Mouse (Mus musculus): ENCODE data around the gene Atp6v1g3. TPM values are rescaled to one million over a fixed set of nuclear protein-coding genes. Genes with fewer than 3 reads are reported as not detected.

Atp6v1g3 gene
- polyA plus RNA-seq, 1 experiment: not detected

DNA sequence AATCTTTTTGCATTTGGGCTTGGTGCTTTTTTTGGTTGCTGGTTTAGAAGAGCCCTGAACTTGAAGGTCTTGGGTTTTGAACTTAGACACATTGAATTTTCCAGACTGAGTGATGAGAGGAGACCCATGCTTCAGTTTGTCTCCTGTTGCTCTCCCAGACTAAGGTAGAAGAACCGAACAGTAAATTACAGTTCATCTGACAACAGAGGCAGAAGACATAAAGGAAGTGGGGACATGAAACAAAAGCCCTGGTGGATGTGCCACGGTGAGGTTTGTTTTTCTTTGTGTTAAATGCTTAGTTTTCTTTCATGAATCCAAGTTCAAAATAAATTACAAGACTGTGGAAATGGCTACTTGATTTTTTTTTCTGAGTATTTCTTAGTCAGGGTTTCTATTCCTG lies 22.6 kb upstream of the Atp6v1g3 start:
- Histone ChIP-seq H3K9me3 (peaks cover 5% of the 10 kb centered on the region), H3K36me3 (replicated peaks; ENCODE audit: low read length) (no peaks in the 10 kb centered on the region), H3K4me1 (no peaks in the 10 kb centered on the region), H3K4me3 (replicated peaks) (no peak overlapping the region), H3K27me3 (replicated peaks) (no peaks in the 10 kb centered on the region)
- TF ChIP-seq GATA1 (IDR thresholded peaks at IDR 0.05; ENCODE audit: borderline replicate concordance, low read length) (no peak), FLI1 (IDR thresholded peaks at IDR 0.05; ENCODE audit: low read length) (no peak)

GRCm38 (mm10) chr1:138256172-138256789 lies 17.3 kb upstream of the Atp6v1g3 start:
- no peak for TF ChIP-seq GATA1 (IDR thresholded peaks at IDR 0.05; ENCODE audit: borderline replicate concordance, low read length)
- no peak for TF ChIP-seq FLI1 (IDR thresholded peaks at IDR 0.05; ENCODE audit: low read length)
- Histone ChIP-seq H3K36me3 (replicated peaks; ENCODE audit: low read length) (no peaks in the 10 kb centered on the region), H3K27me3 (replicated peaks) (no peaks in the 10 kb centered on the region), H3K4me3 (replicated peaks) (no peak overlapping the region), H3K9me3 (no peaks in the 10 kb centered on the region), H3K4me1 (no peaks in the 10 kb centered on the region)

DNA sequence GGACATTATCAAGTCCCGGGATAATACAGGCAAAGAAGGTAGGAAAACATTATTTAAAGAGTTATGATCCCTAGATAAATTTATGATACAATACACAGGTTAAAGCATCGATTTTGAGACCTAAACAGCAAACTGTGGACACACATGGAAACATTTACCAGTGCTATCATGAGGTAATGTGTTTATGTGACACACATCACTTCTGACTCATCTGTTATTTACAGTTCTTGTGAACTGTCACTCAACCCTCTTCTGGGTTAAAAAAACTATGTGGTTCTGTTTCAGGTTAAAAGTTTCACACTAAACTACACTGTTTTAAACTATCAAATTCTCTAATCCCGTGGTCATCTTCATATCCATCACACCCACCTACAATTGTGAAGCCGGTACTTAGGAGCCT lies 14.8 kb upstream of the Atp6v1g3 start:
- H3K27me3 ChIP-seq (replicated peaks): no peaks in the 10 kb centered on the region
- TF ChIP-seq FLI1 (IDR thresholded peaks at IDR 0.05; ENCODE audit: low read length): no peak
- no peak for TF ChIP-seq GATA1 (IDR thresholded peaks at IDR 0.05; ENCODE audit: borderline replicate concordance, low read length)
- H3K36me3 ChIP-seq (replicated peaks; ENCODE audit: low read length): no peaks in the 10 kb centered on the region
- no peaks in the 10 kb centered on the region for H3K9me3 ChIP-seq
- H3K4me1 ChIP-seq: no peaks in the 10 kb centered on the region
- H3K4me3 ChIP-seq (replicated peaks): no peak overlapping the region

- H3K9me3 ChIP-seq: no peaks in the 10 kb centered on the region
- H3K36me3 ChIP-seq (replicated peaks; ENCODE audit: low read length): no peaks in the 10 kb centered on the region
- H3K27me3 ChIP-seq (replicated peaks): no peaks in the 10 kb centered on the region
- no peak for TF ChIP-seq FLI1 (IDR thresholded peaks at IDR 0.05; ENCODE audit: low read length)
- no peak for TF ChIP-seq GATA1 (IDR thresholded peaks at IDR 0.05; ENCODE audit: borderline replicate concordance, low read length)
- H3K4me3 ChIP-seq (replicated peaks): no peak overlapping the region
- no peaks in the 10 kb centered on the region for H3K4me1 ChIP-seq
Measured at GRCm38 (mm10) chr1:138261520-138261919, 12.0 kb upstream of the Atp6v1g3 start.

DNA sequence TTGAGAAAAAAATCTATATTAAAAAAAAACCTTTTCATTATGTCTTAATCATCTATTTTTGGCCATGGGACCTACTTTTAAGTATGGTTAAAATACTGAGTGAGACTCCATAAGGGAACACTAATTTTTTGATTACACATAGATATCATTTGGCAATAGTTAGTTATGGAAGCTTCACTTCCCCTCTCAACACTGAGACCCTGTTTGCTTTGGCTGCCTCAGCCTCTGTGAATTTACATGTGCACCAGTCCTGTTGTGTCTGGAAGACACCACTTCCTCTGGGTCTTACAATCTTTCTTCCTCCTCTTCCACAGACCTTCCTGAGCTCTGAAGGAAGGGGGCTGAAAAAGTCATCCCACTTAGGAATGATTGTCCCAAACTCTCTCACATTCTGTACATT lies 11.1 kb upstream of the Atp6v1g3 start:
- H3K9me3 ChIP-seq: no peaks in the 10 kb centered on the region
- H3K4me3 ChIP-seq (replicated peaks): no peak overlapping the region
- H3K27me3 ChIP-seq (replicated peaks): no peaks in the 10 kb centered on the region
- H3K4me1 ChIP-seq: no peaks in the 10 kb centered on the region
- TF ChIP-seq GATA1 (IDR thresholded peaks at IDR 0.05; ENCODE audit: borderline replicate concordance, low read length) (no peak), FLI1 (IDR thresholded peaks at IDR 0.05; ENCODE audit: low read length) (no peak)
- H3K36me3 ChIP-seq (replicated peaks; ENCODE audit: low read length): no peaks in the 10 kb centered on the region

DNA sequence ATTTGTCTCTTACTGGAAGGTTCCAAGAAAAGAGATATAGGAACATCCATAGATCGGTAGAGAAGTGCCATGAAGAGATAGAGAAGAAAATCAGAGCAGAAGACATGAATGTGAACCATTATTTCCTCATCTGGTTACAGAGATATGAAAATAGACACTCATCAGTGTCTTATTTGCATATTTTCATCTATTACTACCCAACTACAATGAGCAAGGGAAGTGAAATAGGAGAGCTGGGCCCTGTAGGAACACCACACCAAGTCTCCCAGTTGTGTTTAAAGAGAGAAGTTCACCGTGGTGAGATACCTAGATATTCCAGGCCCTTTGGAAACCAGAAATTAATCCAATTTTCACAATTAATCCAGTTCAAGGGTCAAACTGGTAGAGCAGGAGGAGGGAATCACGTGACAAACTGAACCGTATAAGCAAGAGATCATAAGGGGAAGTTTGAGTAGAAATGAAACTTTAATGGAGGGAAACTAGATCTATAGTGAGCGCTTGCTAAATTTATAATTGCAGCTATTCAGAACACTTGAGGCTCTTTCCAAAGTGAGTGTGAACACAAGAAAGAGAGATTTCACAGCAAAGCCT lies 6.0 kb upstream of the Atp6v1g3 start:
- no peak overlapping the region for H3K4me3 ChIP-seq (replicated peaks)
- no peaks in the 10 kb centered on the region for H3K9me3 ChIP-seq
- H3K4me1 ChIP-seq: no peaks in the 10 kb centered on the region
- H3K36me3 ChIP-seq (replicated peaks; ENCODE audit: low read length): no peaks in the 10 kb centered on the region
- H3K27me3 ChIP-seq (replicated peaks): no peaks in the 10 kb centered on the region
- TF ChIP-seq GATA1 (IDR thresholded peaks at IDR 0.05; ENCODE audit: borderline replicate concordance, low read length): no peak
- TF ChIP-seq FLI1 (IDR thresholded peaks at IDR 0.05; ENCODE audit: low read length): no peak

DNA sequence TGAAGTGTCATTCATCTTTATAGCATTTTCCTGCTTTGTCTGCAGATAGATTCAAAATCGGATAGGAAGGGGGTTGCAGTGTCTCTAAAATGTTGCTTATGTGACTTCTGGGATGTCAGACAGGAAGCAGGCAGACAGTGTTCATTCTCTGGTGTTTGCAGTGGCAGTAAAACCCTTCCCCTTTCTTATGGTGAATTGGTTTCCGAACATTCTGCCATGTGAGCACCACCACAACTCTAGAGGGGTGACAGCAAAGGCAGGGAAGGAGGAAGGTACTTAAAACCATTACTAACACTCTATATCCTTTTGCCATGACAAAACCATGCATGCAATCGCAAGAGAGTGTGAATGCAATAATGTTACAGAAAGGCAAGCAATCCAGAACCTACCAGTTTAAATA lies 1.4 kb downstream of the Atp6v1g3 start:
- H3K4me3 ChIP-seq (replicated peaks): no peak overlapping the region
- no peaks in the 10 kb centered on the region for H3K36me3 ChIP-seq (replicated peaks; ENCODE audit: low read length)
- no peaks in the 10 kb centered on the region for H3K4me1 ChIP-seq
- TF ChIP-seq GATA1 (IDR thresholded peaks at IDR 0.05; ENCODE audit: borderline replicate concordance, low read length): no peak
- TF ChIP-seq FLI1 (IDR thresholded peaks at IDR 0.05; ENCODE audit: low read length): no peak
- no peaks in the 10 kb centered on the region for H3K27me3 ChIP-seq (replicated peaks)
- no peaks in the 10 kb centered on the region for H3K9me3 ChIP-seq

- H3K4me3 ChIP-seq (replicated peaks): peak overlapping the region; percentile 23
- H3K36me3 ChIP-seq (replicated peaks; ENCODE audit: low read length): no peaks in the 10 kb centered on the region
- H3K4me1 ChIP-seq: no peaks in the 10 kb centered on the region
- H3K27me3 ChIP-seq (replicated peaks): no peaks in the 10 kb centered on the region
- H3K9me3 ChIP-seq: no peaks in the 10 kb centered on the region
- TF ChIP-seq FLI1 (IDR thresholded peaks at IDR 0.05; ENCODE audit: low read length) (no peak), GATA1 (IDR thresholded peaks at IDR 0.05; ENCODE audit: borderline replicate concordance, low read length) (no peak)
Measured at GRCm38 (mm10) chr1:138275859-138276258, 2.3 kb downstream of the Atp6v1g3 start.

DNA sequence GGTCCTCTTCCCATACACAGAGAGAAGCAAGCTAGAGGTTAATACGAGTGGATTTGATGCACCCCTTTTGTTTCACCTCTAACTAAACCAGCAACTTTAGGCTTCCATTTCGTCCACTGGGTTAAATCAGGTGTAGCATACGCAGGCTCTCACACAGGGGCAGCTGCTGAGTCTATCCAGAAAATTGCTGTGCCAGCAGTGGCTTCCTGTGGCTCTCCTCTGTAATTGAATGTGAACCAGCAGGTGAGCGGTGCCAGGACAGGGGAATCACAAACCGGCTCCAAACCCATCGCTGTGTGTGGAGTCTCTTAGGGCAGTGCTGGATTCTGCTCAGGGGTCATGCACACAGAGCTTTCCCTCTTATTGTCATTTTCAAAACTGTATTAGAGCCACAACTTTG lies 7.6 kb downstream of the Atp6v1g3 start:
- H3K36me3 ChIP-seq (replicated peaks; ENCODE audit: low read length): no peaks in the 10 kb centered on the region
- H3K4me1 ChIP-seq: no peaks in the 10 kb centered on the region
- H3K4me3 ChIP-seq (replicated peaks): no peak overlapping the region
- H3K27me3 ChIP-seq (replicated peaks): no peaks in the 10 kb centered on the region
- no peak for TF ChIP-seq GATA1 (IDR thresholded peaks at IDR 0.05; ENCODE audit: borderline replicate concordance, low read length)
- no peak for TF ChIP-seq FLI1 (IDR thresholded peaks at IDR 0.05; ENCODE audit: low read length)
- no peaks in the 10 kb centered on the region for H3K9me3 ChIP-seq

DNA sequence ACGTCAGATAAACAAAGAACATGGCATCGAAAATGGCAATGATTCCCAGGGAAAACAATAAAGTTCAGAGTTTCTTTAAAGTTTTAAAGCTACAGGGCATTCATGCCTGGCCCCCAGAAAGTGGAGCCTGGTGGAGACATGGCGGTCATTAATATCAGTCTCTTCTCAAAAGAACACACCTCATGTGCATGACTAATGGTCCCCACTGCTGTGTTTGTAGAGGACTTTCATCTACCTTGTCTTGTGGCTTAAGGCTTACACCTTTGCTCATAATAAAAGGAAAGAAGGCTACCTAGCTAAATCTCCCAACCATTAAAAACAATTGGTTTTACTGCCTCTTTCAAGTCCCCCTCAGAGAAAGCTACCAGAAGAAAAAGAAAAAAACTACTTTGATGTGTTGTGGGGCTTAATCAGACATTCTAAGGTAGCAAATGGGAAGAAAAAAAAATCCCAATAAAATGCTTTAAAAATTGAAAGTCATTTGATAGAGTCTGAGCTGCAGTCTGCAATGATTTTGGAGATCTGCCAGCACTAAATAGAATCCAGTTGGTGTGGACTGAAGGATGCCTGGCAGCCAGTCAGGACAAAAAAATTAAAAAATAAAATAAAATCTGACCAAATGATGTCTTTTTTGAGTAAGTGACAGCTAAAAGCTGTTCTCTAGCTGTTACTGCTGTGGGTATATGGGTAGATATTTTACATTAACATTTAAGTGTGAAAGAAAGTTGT lies 9.0 kb downstream of the Atp6v1g3 start:
- Histone ChIP-seq H3K9me3 (no peaks in the 10 kb centered on the region), H3K27me3 (replicated peaks) (no peaks in the 10 kb centered on the region), H3K4me3 (replicated peaks) (no peak overlapping the region), H3K4me1 (no peaks in the 10 kb centered on the region), H3K36me3 (replicated peaks; ENCODE audit: low read length) (no peaks in the 10 kb centered on the region)
- TF ChIP-seq GATA1 (IDR thresholded peaks at IDR 0.05; ENCODE audit: borderline replicate concordance, low read length): no peak
- TF ChIP-seq FLI1 (IDR thresholded peaks at IDR 0.05; ENCODE audit: low read length): no peak
